Mouse (Mus musculus): Measurements from ENCODE around the gene Wscd2.

DNA sequence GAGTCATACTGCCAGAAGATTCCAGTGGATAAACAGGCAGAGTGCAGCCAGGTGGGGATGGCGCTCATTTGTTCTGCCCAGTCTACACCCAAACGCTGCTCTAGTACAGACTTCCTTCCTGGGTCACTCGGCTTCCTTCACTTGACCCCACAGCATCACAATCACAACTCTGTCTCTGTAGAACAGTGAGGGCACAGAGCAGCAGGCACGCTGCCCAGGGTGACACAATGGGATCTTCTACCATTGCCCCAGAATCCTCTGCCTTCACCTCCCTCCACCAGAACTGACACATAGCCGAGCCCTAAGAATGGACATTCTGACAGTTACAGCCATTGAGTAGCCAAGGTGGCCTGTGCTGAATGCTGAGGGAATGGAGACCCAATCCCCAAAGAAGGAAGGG is 20.3 kb upstream of the Wscd2 start:
- no peak for TF ChIP-seq EP300 (IDR thresholded peaks at IDR 0.05; ENCODE audit: low read depth in 1 of 2, low read length in 2 of 2)
- no peak for TF ChIP-seq CTCF (IDR thresholded peaks at IDR 0.05 in 2 of 3, conservative IDR thresholded peaks at IDR 0.05 in 1 of 3; ENCODE audit: control insufficient read depth in 1 of 3, insufficient read depth in 1 of 3, low read depth in 2 of 3, low read length in 3 of 3, poor library complexity in 1 of 3, severe bottlenecking in 1 of 3)
- TF ChIP-seq CHD2 (IDR thresholded peaks at IDR 0.05; ENCODE audit: low read length) = no peak
